Mouse (Mus musculus): Measurements from ENCODE around the gene Traip. TPM values are rescaled to one million over a fixed set of nuclear protein-coding genes. Genes with fewer than 3 reads are reported as not detected.
"Not testable (repeated sequence)": the region's sequence is repeated elsewhere in the genome, so short reads cannot be mapped to it uniquely, and the experiment has no call there.

The Traip gene
- total RNA-seq, 2 experiments from 2014 or later: 28.2 to 29.2 TPM

DNA sequence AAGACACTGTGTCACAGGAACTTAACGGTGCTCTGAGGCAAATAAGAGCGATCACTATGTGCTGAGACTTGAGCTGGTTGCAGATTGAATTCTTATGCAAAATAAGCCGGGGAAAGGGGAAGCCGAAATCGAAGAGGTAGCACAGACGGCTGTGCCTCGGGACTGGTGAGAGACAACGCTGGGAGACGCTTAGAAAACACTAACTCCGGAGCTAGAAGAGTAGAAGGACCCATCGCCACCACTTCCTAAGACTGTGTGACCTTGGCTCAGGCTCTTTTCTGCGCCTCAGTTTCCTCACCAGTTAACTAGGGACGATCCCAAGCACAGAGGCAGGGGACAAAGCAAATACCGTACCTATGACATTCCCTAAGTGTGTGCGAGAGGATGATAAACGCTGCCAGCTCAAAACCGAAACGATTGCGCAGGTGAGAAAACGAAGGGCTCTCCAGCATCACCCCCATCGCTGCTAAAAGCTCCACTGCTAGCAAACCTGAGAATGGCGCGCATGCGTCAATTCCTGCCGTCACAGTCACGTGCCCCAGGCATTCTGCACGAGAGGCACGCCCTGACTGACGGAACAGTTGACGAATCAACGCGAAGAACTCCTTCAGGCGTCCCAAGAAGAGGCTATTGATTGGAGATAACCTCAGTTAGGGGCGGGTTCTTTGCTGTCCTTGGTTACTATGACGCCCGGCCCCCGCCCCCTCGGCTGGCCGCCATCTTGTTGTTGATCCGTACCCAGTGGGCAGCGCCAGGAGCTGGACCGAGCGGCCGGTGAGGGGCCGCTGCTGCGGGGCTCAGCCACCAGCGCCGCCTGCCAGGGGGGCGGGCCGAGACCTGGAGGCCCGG lies 52.2 kb downstream of the Traip start, which contains the start of gene Ip6k1:
Ip6k1 (plus strand) TSS at position 580 of the 849 bp plus-strand sequence.
- peak; percentile 100 for DNase-seq

DNA sequence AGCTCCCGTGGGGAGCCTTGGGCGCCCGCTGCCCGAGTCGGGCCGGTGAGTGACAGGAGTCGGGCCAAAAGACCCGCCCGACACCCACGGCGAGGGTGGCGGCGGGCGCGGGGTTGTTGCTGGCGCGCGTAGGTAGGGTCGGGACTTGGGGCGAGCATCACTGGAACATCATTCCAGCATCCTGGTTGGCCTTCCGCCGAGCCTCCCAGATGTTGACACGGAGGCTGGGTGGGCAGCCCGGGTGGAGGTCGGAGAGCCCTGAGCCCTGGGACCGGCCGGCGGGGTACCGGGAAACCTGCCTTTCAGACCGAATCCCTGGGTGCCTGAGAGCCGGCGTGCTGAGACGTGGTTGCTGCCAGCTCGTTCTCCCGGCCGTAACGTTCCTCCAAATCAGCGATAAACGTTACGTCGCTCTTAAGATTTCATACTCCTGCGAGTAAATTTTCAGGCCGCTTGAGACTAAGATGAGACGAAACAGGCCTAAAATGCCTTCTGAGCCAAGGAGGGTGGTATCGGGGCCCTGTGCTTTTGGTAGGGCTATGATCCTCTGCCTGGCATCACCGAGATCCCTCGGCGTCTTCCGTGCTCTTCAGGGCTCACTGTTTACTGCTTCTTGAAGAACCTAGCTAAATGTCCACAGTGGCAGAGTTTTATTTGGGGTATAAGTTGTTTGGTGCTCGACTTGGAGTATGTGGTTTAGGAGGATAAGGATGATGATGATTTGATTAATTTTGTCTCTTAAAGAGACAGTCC lies 53.0 kb downstream of the Traip start:
- no peak for DNase-seq

DNA sequence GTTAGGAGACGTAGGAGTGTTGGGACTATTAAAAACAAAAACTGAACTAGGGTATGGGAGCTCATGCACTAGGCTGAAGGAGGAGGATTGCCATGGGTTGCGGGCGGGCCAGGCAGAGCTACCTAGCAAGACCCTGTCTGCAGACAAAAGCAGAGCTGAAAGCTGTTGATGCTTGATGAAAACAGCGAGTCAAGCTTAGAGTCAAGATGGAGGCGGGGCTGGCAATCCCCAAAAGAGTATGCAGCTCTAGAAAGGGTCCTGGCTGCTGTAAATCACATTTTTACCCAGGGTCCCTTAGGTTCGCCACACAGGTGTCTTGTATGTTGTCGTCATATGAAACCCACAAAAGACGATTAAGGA lies 53.6 kb downstream of the Traip start:
- no peak for DNase-seq

DNA sequence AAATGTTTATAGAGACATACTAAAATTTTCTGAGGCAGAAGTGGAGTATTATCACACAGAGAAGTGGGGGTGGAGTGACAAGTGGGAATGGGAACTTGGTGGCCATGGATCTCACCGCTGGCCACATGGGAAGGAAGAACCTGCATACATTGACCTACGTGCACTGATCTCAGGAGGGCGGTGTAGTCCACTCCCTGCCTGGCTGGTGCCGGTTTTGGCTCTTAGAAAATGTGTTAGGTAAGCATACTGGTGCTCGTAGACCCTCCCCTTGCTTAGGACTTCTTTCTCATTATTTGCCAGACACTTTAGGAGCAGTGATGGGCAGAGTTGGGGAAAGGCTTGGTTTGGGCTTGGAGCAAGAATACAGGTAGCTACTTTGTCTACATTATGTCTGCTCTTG lies 58.1 kb downstream of the Traip start:
- no peak for DNase-seq

DNA sequence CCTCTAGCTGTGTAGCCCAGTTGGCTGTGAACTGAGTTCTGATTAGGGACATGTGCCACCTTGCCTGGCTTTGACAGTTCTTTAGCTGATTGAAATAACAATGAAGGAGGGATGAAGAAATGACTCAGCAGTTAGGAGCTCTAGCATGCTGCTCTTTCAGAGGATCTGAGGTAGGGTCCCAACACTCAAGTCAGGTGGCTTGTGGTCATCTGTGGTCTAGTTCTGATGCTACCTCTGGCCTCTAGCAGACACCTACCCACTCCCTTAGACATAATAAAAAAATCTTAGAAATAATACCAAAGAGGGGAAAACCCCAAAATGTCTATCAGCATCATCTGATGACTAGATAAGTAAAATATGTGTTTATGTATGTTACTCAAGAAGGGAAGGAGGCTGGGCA lies 60.4 kb downstream of the Traip start:
- no peak for DNase-seq

DNA sequence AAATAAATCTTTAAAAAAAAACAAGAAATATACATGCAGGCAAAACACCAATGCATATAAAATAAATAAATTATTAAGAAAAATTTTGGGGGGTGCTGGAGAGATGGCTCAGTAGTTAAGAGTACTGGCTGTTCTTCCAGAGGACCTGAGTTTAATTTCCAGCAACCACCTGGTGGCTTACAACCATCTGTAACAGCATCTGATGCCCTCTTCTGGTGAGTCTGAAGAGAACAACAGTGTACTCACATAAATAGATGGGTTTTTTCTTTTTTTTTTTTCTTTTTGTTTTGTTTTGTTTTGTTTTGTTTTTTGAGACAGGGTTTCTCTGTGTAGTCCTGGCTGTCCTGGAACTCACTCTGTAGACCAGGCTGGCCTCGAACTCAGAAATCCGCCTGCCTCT lies 63.6 kb downstream of the Traip start:
- DNase-seq: not testable (repeated sequence)

DNA sequence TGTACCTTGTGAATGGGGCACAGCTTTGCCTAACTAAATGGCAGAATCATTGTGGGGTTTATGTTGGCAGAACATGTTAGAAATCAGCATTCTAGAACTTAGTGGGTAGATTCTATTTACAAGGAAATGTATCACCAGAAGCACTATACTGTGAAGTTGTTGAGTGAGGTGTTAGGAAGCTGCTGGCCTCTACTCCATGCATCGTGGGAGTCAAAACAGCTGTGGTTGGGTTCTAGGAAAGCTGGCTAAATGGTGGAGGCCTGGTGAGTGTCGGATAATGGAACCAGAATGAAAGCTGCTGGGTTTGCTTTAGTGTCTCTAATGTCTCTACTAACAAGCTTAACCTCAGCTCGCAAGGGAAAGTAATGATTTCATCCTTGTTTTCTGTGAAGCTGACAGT lies 67.2 kb downstream of the Traip start:
- no peak for DNase-seq

DNA sequence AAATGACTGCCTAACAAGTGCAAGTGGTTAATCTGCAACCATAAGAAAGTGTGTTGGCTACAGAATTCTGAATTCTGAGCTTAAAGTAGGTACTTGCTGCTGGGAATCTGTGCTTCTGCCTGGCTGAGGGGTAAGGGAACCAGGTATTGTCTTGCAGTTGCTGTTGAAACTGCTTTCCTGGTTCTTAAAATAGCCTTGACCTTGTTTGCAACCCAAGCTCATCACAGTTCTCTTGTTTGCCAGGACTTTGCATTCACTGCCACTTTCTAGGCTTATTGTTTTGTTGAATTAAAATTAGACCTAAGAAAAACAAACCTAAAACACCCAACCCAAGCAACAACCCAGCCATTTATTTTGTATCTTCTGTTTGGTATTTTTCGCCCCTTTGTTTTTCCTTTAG lies 70.8 kb downstream of the Traip start:
- no peak for DNase-seq

Other genes with a start within 250 kb of the Traip start
- 1 to 10 TPM; 4.3 to 4.6 TPM for gene Sema3f, start 239.7 kb upstream of the Traip start, total RNA-seq (2021)
- 100 to 1,000 TPM; 143 to 166 TPM for gene Rbm5, start 179.1 kb upstream of the Traip start, total RNA-seq (2021)
- 10 to 100 TPM; 58.4 to 72.0 TPM for gene Rbm6, start 76.9 kb upstream of the Traip start, total RNA-seq (2021)
- gene Mon1a, start 62.0 kb upstream of the Traip start, total RNA-seq (2021): 10 to 100 TPM; 23.0 to 25.5 TPM
- 1 to 10 TPM; 1.6 to 1.7 TPM for gene Mst1r, start 43.3 kb upstream of the Traip start, total RNA-seq (2021)
- not detected for gene Actl11, start 21.7 kb upstream of the Traip start, total RNA-seq (2021)
- 100 to 1,000 TPM; 510 to 566 TPM for gene Camkv, start 14.5 kb upstream of the Traip start, total RNA-seq (2021)
- 1 to 10 TPM; 4.6 to 5.2 TPM for gene Uba7, start 25.4 kb downstream of the Traip start, total RNA-seq (2021)
- gene Gm20661, start 32.9 kb downstream of the Traip start, total RNA-seq (2021): 1 to 10 TPM; 1.2 to 2.3 TPM
- 10 to 100 TPM; 10.3 to 10.6 TPM for gene Inka1, start 35.7 kb downstream of the Traip start, total RNA-seq (2021)
- gene Cdhr4, start 42.4 kb downstream of the Traip start, total RNA-seq (2021): 1 to 10 TPM; 3.7 to 5.5 TPM
- gene Gm20662, start 46.2 kb downstream of the Traip start, total RNA-seq (2021): 1 to 10 TPM; 1.6 to 3.8 TPM
- 100 to 1,000 TPM; 223 to 238 TPM for gene Ip6k1, start 52.4 kb downstream of the Traip start, total RNA-seq (2021)
- gene Gmppb, start 99.1 kb downstream of the Traip start, total RNA-seq (2021): 10 to 100 TPM; 16.9 to 17.5 TPM
- 1 to 10 TPM; 1.8 to 2.6 TPM for gene Amigo3, start 103.0 kb downstream of the Traip start, total RNA-seq (2021)
- not detected for gene Mst1, start 130.3 kb downstream of the Traip start, total RNA-seq (2021)
- 100 to 1,000 TPM; 104 to 110 TPM for gene Rnf123, start 133.2 kb downstream of the Traip start, total RNA-seq (2021)
- gene Apeh, start 144.5 kb downstream of the Traip start, total RNA-seq (2021): 10 to 100 TPM; 31.1 to 37.6 TPM
- gene Bsn, start 240.2 kb downstream of the Traip start, total RNA-seq (2021): 100 to 1,000 TPM; 216 to 234 TPM